Mouse (Mus musculus) T-helper 1 cell (primary cell): Measurements from ENCODE around the gene Daxx.
"Not testable (repeated sequence)": the region's sequence is repeated elsewhere in the genome, so short reads cannot be mapped to it uniquely, and the experiment has no call there.

Experiments used
- in situ Hi-C: fragments of 300-600 bp; cut with MboI, MseI; formaldehyde crosslinking; loops from one replicate; pipeline ENCODE4 v1.15.1; 2025; ENCODE audit warnings: high pct_unique_total_duplicates

The Daxx gene

GRCm38 (mm10) chr17:33909077-33909868 is at the start of gene Daxx:
Gene Daxx (plus strand): TSS chr17:33909414.
- in situ Hi-C loops, result no loop called here

GRCm38 (mm10) chr17:33865330-33866030 is 43.7 kb upstream of the Daxx start:
- in situ Hi-C loops, result no loop called here

GRCm38 (mm10) chr17:33873537-33873936 is 35.7 kb upstream of the Daxx start, which contains the start of gene Gm7029:
Gene Gm7029 (plus strand): TSS chr17:33873837.
- in situ Hi-C loops, result not testable (repeated sequence)

- in situ Hi-C loops, result no loop called here
These were observed 34.8 kb upstream of the Daxx start for GRCm38 (mm10) chr17:33874411-33874810.

GRCm38 (mm10) chr17:33875797-33876196 is 33.4 kb upstream of the Daxx start:
- in situ Hi-C loops, result not testable (repeated sequence)

DNA sequence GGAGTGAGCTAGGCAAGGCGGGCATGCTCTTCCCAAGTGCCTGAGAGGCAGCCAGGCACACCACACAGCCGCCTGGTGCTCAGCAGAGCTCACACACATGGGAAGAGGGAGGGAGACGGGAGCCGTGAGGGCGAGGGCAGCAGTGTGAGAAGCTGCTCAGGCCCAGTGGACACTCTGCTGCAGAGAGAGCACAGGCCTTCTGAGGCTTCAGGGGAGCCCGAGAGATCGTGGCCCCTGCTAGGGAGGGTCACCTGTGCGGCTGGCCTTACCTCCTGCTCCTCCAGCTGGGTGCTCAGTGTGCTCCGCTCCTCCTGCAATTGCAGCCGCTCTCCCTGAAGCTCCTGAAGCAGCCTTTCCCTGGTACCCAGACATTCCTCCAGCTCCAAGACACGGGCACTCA is 24.9 kb upstream of the Daxx start:
- in situ Hi-C loops, result not testable (repeated sequence)

GRCm38 (mm10) chr17:33887802-33888201 is 21.4 kb upstream of the Daxx start:
- in situ Hi-C loops, result not testable (repeated sequence)

- in situ Hi-C loops, result not testable (repeated sequence)
These were observed 21.0 kb upstream of the Daxx start for GRCm38 (mm10) chr17:33888230-33888629.

DNA sequence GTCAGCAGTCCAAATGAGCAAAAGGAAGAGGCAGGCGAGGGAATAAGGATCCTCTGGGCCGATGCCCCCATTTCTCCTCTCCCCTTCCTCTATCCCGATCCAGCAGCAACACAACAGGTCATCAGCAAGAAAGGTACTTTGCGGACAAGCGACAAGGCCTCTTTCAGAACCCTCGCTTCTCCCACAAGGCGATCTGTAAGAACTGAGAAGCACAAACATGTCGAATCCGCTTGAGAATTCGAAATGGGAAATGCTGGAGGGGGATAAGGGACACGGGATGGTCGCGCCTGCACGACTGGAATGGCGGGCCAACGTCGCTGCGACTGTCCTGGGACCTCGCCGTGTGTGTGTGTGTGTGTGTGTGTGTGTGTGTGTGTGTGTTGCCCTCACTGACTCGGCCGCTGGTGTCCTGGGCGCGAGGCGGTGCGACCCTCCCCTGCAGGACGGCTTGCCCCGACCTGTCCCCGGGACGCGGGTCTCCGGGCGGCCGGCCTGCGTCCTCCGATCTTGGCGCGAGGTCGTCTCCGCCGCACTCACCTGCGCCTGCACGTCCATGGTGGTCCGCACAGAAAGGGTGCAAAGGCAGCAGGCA is 19.2 kb upstream of the Daxx start:
- in situ Hi-C loops, result not testable (repeated sequence)

DNA sequence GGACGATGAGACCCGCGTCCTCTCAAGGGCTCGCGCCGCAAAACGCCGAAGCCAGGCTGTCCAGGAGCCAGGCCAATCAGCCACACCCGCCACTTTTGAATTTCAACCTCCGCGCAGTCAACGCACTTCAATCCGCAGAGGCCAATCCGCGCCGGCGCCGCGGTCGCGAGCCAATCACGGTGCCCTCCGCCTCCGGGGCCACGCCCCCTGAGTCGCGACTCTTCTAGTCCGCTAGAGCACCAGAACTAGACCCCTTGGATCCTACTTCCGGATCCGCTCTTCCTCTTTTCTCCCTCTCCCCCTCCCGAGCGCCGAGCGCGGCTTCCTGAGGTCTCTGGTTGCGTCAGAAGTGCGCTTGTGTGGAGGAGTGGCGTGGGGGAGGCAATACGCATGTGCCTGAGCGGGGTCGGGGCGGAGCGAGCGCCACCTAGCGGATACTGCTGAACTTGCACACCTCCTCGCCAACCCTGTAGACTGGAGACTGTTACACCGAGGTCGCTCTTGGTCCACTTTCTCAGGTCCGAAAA is 18.6 kb upstream of the Daxx start, which contains the start of gene Kifc1:
TSS of gene Kifc1 (minus strand) at position 129 of the 527 bp plus-strand sequence.
- in situ Hi-C loops, result no loop called here

DNA sequence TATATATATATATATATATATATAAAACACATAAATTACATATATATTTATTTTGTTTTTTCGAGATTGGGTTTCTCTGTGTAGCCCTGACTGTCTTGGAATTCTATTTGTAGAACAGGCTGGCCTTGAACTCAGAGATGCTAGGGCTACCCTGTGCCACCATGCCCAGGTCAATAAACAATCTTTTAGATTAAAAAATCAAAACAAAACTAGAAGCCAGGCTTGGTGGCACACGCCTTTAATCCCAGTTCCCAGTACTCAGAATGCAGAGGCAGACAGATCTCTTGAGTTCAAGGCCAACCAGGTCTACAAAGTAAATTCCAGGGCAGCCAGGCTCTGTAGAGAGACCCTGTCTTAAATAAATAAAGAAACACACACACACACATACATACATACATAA is 17.9 kb upstream of the Daxx start:
- in situ Hi-C loops, result no loop called here

- in situ Hi-C loops, result not testable (repeated sequence)
These were observed 17.3 kb upstream of the Daxx start for GRCm38 (mm10) chr17:33891892-33892291.

GRCm38 (mm10) chr17:33892429-33892828 is 16.8 kb upstream of the Daxx start:
- in situ Hi-C loops, result no loop called here

GRCm38 (mm10) chr17:33893011-33893410 is 16.2 kb upstream of the Daxx start:
- in situ Hi-C loops, result not testable (repeated sequence)

GRCm38 (mm10) chr17:33897114-33897794 is 12.0 kb upstream of the Daxx start:
- in situ Hi-C loops, result no loop called here

DNA sequence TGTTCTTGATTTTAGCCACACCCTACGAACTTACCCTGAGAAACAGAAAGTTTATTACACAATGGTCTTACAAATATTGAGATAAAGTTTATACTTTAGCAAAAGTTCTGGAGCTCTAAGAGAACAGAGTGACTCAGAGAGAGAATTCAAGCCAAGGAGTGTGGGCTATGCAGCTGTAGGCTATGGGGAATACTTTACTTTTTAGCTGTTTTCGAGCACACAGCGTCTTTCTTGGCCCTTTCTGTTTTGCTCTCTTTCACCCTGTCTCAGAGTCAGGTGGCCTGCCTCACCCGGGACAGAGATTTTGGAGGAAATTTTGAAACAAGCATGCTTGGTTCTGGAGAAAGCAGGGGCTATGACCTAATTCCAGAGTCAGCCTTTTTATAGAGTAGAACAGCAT is 11.0 kb upstream of the Daxx start:
- in situ Hi-C loops, result not testable (repeated sequence)

DNA sequence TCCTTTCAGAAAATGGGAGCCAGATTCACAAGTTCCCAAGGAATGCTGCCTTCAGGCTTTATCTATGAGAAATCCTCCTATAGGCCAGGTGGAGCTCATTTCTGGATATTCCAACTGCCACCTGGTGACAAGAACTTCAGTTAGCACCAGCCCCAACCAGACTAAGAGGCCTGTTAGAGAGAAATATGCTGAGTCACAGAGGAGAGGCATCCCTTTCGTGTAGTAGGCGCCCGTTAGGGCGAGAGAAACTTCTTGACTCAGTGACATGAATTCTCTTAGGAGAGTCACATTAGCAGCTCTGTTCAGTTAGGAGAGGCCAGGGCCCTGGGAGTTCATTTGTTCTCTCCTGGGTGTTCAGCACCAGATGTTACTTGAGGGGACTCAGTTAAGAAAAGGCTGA is 9.6 kb upstream of the Daxx start:
- in situ Hi-C loops, result no loop called here

DNA sequence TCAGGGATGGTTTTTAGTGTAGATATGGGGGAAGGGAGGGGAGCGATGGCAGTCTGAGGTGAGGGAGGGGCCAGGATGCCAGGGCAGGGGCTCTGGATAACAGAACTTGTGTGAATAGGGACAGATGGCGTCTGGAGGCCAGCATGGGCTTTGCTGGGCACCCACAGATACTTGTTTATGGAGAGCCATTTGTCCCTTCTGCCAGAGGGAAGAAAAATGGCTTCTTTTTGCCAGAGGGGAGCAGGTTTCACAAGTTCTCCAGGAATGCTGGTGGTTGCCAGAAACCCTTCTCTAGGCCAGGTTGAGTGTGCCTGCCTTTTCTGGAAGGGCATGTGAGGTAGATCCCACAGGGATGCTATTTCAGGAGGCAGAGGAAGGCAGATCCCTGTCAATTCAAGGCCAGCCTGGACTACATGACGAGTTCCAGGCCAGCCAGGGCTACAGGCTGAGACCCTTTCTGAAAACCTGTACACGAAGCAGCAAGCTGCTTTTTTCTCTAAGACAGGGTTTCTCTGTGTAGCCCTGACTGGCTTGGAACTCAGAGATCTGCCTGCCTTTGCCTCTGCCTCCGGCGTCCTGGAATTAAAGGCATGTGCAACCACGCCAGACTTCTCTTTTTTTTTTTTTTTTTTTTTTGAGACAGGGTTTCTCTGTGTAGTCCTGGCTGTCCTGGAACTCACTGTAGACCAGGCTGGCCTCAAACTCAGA is 8.8 kb upstream of the Daxx start:
- in situ Hi-C loops, result no loop called here

GRCm38 (mm10) chr17:33900989-33901314 is 8.3 kb upstream of the Daxx start:
- in situ Hi-C loops, result no loop called here

GRCm38 (mm10) chr17:33901653-33902052 is 7.6 kb upstream of the Daxx start:
- in situ Hi-C loops, result no loop called here

DNA sequence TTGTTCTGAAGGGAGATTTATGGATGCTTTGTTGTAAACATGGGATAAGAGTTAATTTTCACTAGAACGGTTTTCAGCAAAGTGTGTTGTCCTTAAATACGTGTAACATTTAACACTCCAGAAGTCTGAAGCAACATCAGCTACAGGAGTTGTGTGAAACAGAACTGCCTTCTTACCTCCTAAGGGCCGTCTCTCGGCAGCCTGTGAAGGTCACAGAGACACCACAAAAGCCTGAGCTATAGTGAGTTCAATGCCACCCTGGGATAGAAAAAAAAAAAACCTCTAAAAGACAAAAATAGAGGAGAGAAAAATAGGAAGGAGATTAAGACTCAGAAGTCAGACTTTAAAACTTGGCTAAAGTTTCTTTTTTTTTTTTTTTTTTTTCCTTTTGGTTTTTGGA is 7.1 kb upstream of the Daxx start:
- in situ Hi-C loops, result no loop called here
